Comparison of ENCODE assay signal across 8 mouse cellular contexts in the genomic region with DNA sequence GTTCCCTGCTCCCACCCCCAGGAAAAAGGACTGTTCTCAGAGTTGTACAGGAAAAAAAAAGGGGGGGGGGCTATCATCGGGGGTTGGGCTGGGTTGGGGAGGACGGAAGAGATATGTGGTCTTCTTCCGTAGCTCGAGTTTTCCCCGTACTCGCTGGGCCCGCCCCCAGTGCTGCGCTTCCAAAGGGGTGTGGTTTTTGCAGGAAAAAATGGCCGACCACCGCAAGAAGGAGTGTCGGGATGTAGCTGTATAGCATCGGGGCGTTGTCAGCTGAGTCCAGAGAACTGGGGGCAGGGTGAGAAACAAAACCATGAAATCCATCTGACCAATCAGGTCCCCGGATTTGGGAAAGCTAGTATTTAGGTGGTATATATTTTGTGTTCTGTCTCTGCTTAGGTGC. TPM values are rescaled to one million over a fixed set of nuclear protein-coding genes. Genes with fewer than 3 reads are reported as not detected.
DNase-seq lines count a peak whose midpoint lies in the region; ATAC-seq lines count a peak whose summit lies in the region.

No protein-coding gene starts in this region.

- H3K4me3 ChIP-seq in hindbrain, embryonic 12.5 days = peak overlapping the region; percentile 51
- H3K4me3 ChIP-seq in lung, embryonic 15.5 days = peak overlapping the region; percentile 46

- peak overlapping the region; percentile 74 for H3K9ac ChIP-seq in hindbrain, embryonic 12.5 days
- H3K9ac ChIP-seq in lung, embryonic 15.5 days = peak overlapping the region; percentile 49

- peak overlapping the region; percentile 93 for H3K27ac ChIP-seq in hindbrain, embryonic 12.5 days
- H3K27ac ChIP-seq in lung, embryonic 15.5 days = peak overlapping the region; percentile 93

- peaks cover 8% of the 10 kb centered on the region; the same call in 1 of the 2 replicates for H3K36me3 ChIP-seq in hindbrain, embryonic 12.5 days
- H3K36me3 ChIP-seq in lung, embryonic 15.5 days = no peaks in the 10 kb centered on the region

- WGBS in hindbrain, embryonic 12.5 days = 28% methylated on average over 14 of the region's 14 CpGs
- 19% methylated on average over 14 of the region's 14 CpGs for WGBS in lung, embryonic 15.5 days

- DNase-seq in WW6 (ENCODE audit: low read depth, low spot score) = peak; percentile 28
- peak; percentile 66 for DNase-seq in cerebellum, adult 9-11 months
- DNase-seq in frontal cortex, postnatal 10 days (ENCODE audit: low spot score in 2 of 2) = peak; percentile 62 to 63
- peak; percentile 56 to 62 for DNase-seq in layer of hippocampus, postnatal 10 days (ENCODE audit: low spot score in 2 of 2)
- DNase-seq in ovary, adult 18-20 months (ENCODE audit: low spot score) = peak; percentile 42
- peak; percentile 64 for DNase-seq in yolk sac, embryonic 10.5 days (ENCODE audit: low spot score)

- H3K9me3 ChIP-seq in hindbrain, embryonic 12.5 days (replicated peaks) = no peaks in the 10 kb centered on the region
- no peaks in the 10 kb centered on the region for H3K9me3 ChIP-seq in lung, embryonic 15.5 days

- peak; percentile 82 for ATAC-seq in hindbrain, embryonic 12.5 days (ENCODE audit: low FRiP score)
- ATAC-seq in lung, embryonic 15.5 days (ENCODE audit: borderline replicate concordance, extremely low read depth, low FRiP score, low TSS enrichment) = peak; percentile 91

- peak overlapping the region; percentile 50 for H3K4me2 ChIP-seq in hindbrain, embryonic 12.5 days (replicated peaks)
- H3K4me2 ChIP-seq in lung, embryonic 15.5 days = peak overlapping the region; percentile 54

- H3K27me3 ChIP-seq in hindbrain, embryonic 12.5 days = peaks cover 9% of the 10 kb centered on the region; the same call in 1 of the 2 replicates
- H3K27me3 ChIP-seq in lung, embryonic 15.5 days = no peaks in the 10 kb centered on the region

- 0 out of 2 replicates have a peak, but pooled peaks cover 3% of the 10 kb centered on the region for H3K4me1 ChIP-seq in hindbrain, embryonic 12.5 days
- no peaks in the 10 kb centered on the region for H3K4me1 ChIP-seq in lung, embryonic 15.5 days

RNA-seq across cellular contexts. Expression of a gene that starts 0.8 kb away (rescaled TPM):
- 76.9 and 83.4 TPM in 2 replicates for polyA plus RNA-seq in hindbrain, embryonic 12.5 days (2016; fragmentation: Nextera tagmentation; extraction: Ambion mirVana)
- total RNA-seq in layer of hippocampus, postnatal 10 days (2021) = 10 to 100 TPM; 54.1 to 59.5 TPM
- polyA plus RNA-seq in lung, embryonic 15.5 days (2015; fragmentation: Nextera tagmentation; extraction: Ambion mirVana) = 49.0 and 52.6 TPM in 2 replicates

RNA-seq across cellular contexts. Expression of a gene that starts 32.2 kb away (rescaled TPM):
- 7.2 and 7.5 TPM in 2 replicates for polyA plus RNA-seq in hindbrain, embryonic 12.5 days (2016; fragmentation: Nextera tagmentation; extraction: Ambion mirVana)
- 10 to 100 TPM; 51.9 to 57.1 TPM for total RNA-seq in layer of hippocampus, postnatal 10 days (2021)
- 5.8 and 6.1 TPM in 2 replicates for polyA plus RNA-seq in lung, embryonic 15.5 days (2015; fragmentation: Nextera tagmentation; extraction: Ambion mirVana)

RNA-seq across cellular contexts. Expression of a gene that starts 32.7 kb away (rescaled TPM):
- polyA plus RNA-seq in hindbrain, embryonic 12.5 days (2016; fragmentation: Nextera tagmentation; extraction: Ambion mirVana) = 29.8 and 31.9 TPM in 2 replicates
- 10 to 100 TPM in 1 of 2 experiments, 1 to 10 TPM in 1; 9.5 to 10.4 TPM for total RNA-seq in layer of hippocampus, postnatal 10 days (2021)
- polyA plus RNA-seq in lung, embryonic 15.5 days (2015; fragmentation: Nextera tagmentation; extraction: Ambion mirVana) = 20.9 TPM in 2 replicates

RNA-seq across cellular contexts. Expression of a gene that starts 37.9 kb away (rescaled TPM):
- polyA plus RNA-seq in hindbrain, embryonic 12.5 days (2016; fragmentation: Nextera tagmentation; extraction: Ambion mirVana) = 62.5 and 71.3 TPM in 2 replicates
- total RNA-seq in layer of hippocampus, postnatal 10 days (2021) = 100 to 1,000 TPM in 1 of 2 experiments, 10 to 100 TPM in 1; 93.6 to 109 TPM
- 73.5 and 74.6 TPM in 2 replicates for polyA plus RNA-seq in lung, embryonic 15.5 days (2015; fragmentation: Nextera tagmentation; extraction: Ambion mirVana)

Comparison
In these comparisons a context has a peak if more than half of its experiments do, and no peak if none do; other contexts are left out.
1. Peak in every context shown above with its lines: DNase-seq, ATAC-seq, H3K4me3 ChIP-seq and H3K27ac ChIP-seq.